Mouse (Mus musculus) right cerebral cortex, adult 2 months (tissue): ENCODE measurements around the gene Ksr1.

Experiments used
- DNase-seq, 2 experiments: peaks; one replicate each; pipeline ENCODE4 v3.0.0; 2021 to 2022; ENCODE audit warnings: low spot score in 2 of 2

Gene Ksr1

GRCm38 (mm10) chr11:78980083-78980634 is 166.0 kb downstream of the Ksr1 start:
- DNase-seq = no peak

GRCm38 (mm10) chr11:78978176-78979019 is 167.8 kb downstream of the Ksr1 start:
- DNase-seq = peak in 1 of 2 experiments; percentile 11

GRCm38 (mm10) chr11:78976731-78977510 is 169.3 kb downstream of the Ksr1 start:
- no peak for DNase-seq

- DNase-seq = peak in 1 of 2 experiments; percentile 15
These were observed 172.6 kb downstream of the Ksr1 start for GRCm38 (mm10) chr11:78973381-78974150.

- no peak for DNase-seq
These were observed 173.3 kb downstream of the Ksr1 start for GRCm38 (mm10) chr11:78972811-78973351.

- DNase-seq = no peak
These were observed 173.9 kb downstream of the Ksr1 start for GRCm38 (mm10) chr11:78972328-78972727.

- no peak for DNase-seq
These were observed 174.5 kb downstream of the Ksr1 start for GRCm38 (mm10) chr11:78971746-78972145.

GRCm38 (mm10) chr11:78971096-78971495 is 175.1 kb downstream of the Ksr1 start:
- DNase-seq = no peak

- DNase-seq = no peak
These were observed 178.1 kb downstream of the Ksr1 start for GRCm38 (mm10) chr11:78968121-78968520.

- DNase-seq = peak; percentile 46 to 67
These were observed 178.8 kb downstream of the Ksr1 start for GRCm38 (mm10) chr11:78967371-78967770.
